Mouse (Mus musculus) intestine, embryonic 14.5 days (tissue): ENCODE data around the gene Endog. TPM values are rescaled to one million over a fixed set of nuclear protein-coding genes. Genes with fewer than 3 reads are reported as not detected.
"Not testable (repeated sequence)": the region's sequence is repeated elsewhere in the genome, so short reads cannot be mapped to it uniquely, and the experiment has no call there.

ENCODE experiments used
- ATAC-seq: fragments of 200-750 bp; cut with Nextera tagmentation; replicated peaks from 2 replicates; pipeline ENCODE4 v1.8.0; 2017; ENCODE audit warnings: low read depth, moderate number of reproducible peaks, moderate TSS enrichment, moderate library complexity; ENCODE audit not compliant: low FRiP score, low TSS enrichment
- DNase-seq: peaks from one replicate; pipeline ENCODE4 v3.0.0-alpha.2; 2018; ENCODE audit warnings: low spot score
- H3K27ac ChIP-seq: fragments of 300-500 bp; sonication (generic); 2 replicates; pipeline ENCODE4 v1.5.1; 2014; ENCODE audit warnings: low read depth, mild to moderate bottlenecking, control low read depth
- H3K27me3 ChIP-seq: fragments of 300-500 bp; sonication (generic); replicated peaks from 2 replicates; pipeline ENCODE4 v1.6.1; 2014; ENCODE audit warnings: low read length, control low read depth; ENCODE audit not compliant: control insufficient read depth, insufficient read depth
- H3K36me3 ChIP-seq: fragments of 300-500 bp; sonication (generic); 2 replicates; pipeline ENCODE4 v1.6.1; 2014; ENCODE audit warnings: low read length, control low read depth; ENCODE audit not compliant: control insufficient read depth, insufficient read depth
- H3K4me1 ChIP-seq: fragments of 300-500 bp; sonication (generic); replicated peaks from 2 replicates; pipeline ENCODE4 v1.6.1; 2014; ENCODE audit warnings: low read length, control low read depth, mixed read lengths; ENCODE audit not compliant: control insufficient read depth, insufficient read depth
- H3K4me2 ChIP-seq: fragments of 300-500 bp; sonication (generic); 2 replicates; pipeline ENCODE4 v1.6.1; 2014; ENCODE audit warnings: low read length
- H3K4me3 ChIP-seq: fragments of 300-500 bp; sonication (generic); 2 replicates; pipeline ENCODE4 v1.5.1; 2014; ENCODE audit warnings: low read depth, low read length, control low read depth, mixed read lengths
- H3K9ac ChIP-seq: fragments of 300-500 bp; sonication (generic); 2 replicates; pipeline ENCODE4 v1.6.1; 2014; ENCODE audit warnings: mild to moderate bottlenecking, low read length
- H3K9me3 ChIP-seq: fragments of 300-500 bp; sonication (generic); 2 replicates; pipeline ENCODE4 v1.6.1; 2016; ENCODE audit warnings: low read length, control low read depth; ENCODE audit not compliant: control insufficient read depth
- WGBS: fragments of 180-500 bp; shearing (Covaris S2); extraction: QIAGEN DNeasy Blood & Tissue Kit; methylation state at CpG from one replicate; pipeline ENCODE4 v1.1.7; 2014; 5-methylcytosine and 5-hydroxymethylcytosine counted together
- polyA plus RNA-seq: library from polyadenylated mRNA; unstranded; fragments of >200 nt; fragmentation: Nextera tagmentation; extraction: Ambion mirVana; gene quantifications from 2 replicates; pipeline ENCODE4 v1.2.1, GENCODE M21; 2014

Gene Endog
- polyA plus RNA-seq, 1 experiment from 2014 or later, result 38.7 TPM

GRCm38 (mm10) chr2:30132801-30133612 is 38.3 kb upstream of the Endog start:
- Histone ChIP-seq H3K4me1 (peaks cover 17% of the 10 kb centered on the region), H3K36me3 (peaks cover 20% of the 10 kb centered on the region), H3K9ac (peak overlapping the region; percentile 74), H3K9me3 (no peaks in the 10 kb centered on the region), H3K27ac (peak overlapping the region; percentile 81), H3K27me3 (no peaks in the 10 kb centered on the region), H3K4me2 (peak overlapping the region; percentile 95), H3K4me3 (peak overlapping the region; percentile 92)
- ATAC-seq, result peak; percentile 12; the same call in 1 of the 2 replicates
- peak; percentile 56 for DNase-seq
- 16% methylated on average over 16 of the region's 16 CpGs for WGBS

DNA sequence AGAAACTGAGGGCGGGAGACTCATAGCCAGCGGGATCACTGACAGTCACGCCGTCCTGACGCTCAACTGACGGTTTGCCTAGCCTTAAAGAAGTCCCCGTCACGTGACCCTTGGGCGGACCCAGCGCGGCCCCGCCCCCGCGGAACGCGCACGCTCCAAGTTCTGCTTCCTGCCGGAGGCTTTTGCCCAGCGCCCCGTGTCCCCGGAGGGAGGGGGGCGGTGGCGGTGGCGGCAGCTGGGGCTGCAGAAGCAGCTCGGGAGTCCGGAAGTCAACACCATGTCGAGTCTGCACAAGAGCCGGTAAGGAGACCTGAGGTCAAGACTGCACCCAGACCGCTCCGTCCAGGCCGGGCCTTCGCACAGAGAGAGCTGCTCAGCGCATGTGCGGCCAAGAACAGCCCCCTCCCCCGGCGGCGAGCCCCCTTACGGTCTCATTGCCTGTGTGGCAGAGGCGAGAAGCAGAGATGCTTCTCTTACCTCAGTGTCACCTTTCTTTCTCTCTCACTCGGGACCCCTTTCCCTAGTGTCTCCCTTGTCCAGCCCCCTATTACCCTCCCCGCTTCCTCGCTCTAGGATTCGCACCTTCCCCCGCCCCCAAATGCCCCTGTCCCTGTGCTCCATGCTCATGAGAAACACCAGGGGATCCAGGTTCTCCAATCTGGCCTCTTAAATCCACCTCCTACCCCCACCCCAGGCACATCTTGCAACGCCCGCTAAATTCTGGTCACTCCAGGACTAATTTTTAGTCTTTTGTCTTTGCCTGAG is 37.5 kb upstream of the Endog start, which contains the start of gene Tbc1d13:
Tbc1d13 (plus strand) TSS at position 134 of the 765 bp plus-strand sequence.
- peaks cover 17% of the 10 kb centered on the region for H3K4me1 ChIP-seq
- peak; percentile 96 for ATAC-seq
- H3K9ac ChIP-seq, result peak within 1 kb of the TSS; percentile 74
- no peaks in the 10 kb centered on the region for H3K27me3 ChIP-seq
- peak within 1 kb of the TSS; percentile 95 for H3K4me2 ChIP-seq
- peak within 1 kb of the TSS; percentile 81 for H3K27ac ChIP-seq
- peak within 1 kb of the TSS; percentile 92 for H3K4me3 ChIP-seq
- peaks cover 27% of the 10 kb centered on the region for H3K36me3 ChIP-seq
- under 1% methylated on average over 46 of the region's 46 CpGs for WGBS
- peak; percentile 97 for DNase-seq
- H3K9me3 ChIP-seq, result no peaks in the 10 kb centered on the region

- 28% methylated on average over 6 of the region's 6 CpGs for WGBS
Observed at GRCm38 (mm10) chr2:30134378-30134711, 36.9 kb upstream of the Endog start.

DNA sequence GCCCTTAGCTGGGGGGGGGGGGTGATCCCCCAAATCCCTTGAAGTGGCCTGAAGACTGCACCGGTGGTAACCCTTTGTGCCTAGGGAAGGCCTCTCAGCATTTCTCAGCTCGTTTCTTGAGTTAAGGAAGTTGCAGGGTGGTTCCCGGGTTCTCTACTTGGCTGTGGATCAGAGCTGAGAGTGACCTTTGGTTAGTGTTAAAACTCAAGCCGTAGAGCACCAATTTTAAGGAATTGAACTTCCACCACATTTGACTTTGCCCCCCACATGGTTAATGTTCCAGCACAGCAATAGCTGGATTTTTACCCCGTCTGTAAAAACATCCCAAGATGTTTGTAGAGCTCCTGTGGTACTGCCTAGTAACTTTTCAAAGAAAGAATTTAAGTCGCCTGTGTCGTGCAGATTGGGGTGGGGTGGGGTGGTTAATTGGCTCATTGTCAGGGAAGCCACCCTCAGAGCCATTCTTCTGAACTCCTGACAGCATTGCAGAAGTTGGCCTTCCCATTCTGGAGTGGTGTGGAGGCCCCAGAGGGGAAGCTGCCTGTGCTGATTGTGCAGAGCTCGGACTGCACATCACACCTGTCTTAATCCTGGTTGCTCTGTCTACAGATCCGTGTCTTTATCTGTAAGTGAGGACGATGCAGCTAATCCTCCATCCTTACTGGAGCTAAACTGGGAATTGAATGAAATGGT is 36.2 kb upstream of the Endog start:
- Histone ChIP-seq H3K4me1 (peaks cover 17% of the 10 kb centered on the region), H3K27me3 (no peaks in the 10 kb centered on the region), H3K4me2 (peak overlapping the region; percentile 95), H3K9me3 (no peaks in the 10 kb centered on the region), H3K9ac (peak overlapping the region; percentile 74), H3K4me3 (peak overlapping the region; percentile 92), H3K27ac (no peak overlapping the region), H3K36me3 (peaks cover 31% of the 10 kb centered on the region)
- 72% methylated on average over 10 of the region's 10 CpGs for WGBS
- no peak for ATAC-seq
- DNase-seq, result no peak

More at GRCm38 (mm10) chr2:30134378-30134711, 36.9 kb upstream of the Endog start:
- H3K4me3 ChIP-seq, result peak overlapping the region; percentile 92
- peak overlapping the region; percentile 74 for H3K9ac ChIP-seq
- peak overlapping the region; percentile 81; the same call in 1 of the 2 replicates for H3K27ac ChIP-seq
- peaks cover 17% of the 10 kb centered on the region for H3K4me1 ChIP-seq
- peaks cover 30% of the 10 kb centered on the region for H3K36me3 ChIP-seq
- no peak for DNase-seq
- no peaks in the 10 kb centered on the region for H3K9me3 ChIP-seq
- H3K4me2 ChIP-seq, result peak overlapping the region; percentile 95
- H3K27me3 ChIP-seq, result no peaks in the 10 kb centered on the region
- ATAC-seq, result no peak

DNA sequence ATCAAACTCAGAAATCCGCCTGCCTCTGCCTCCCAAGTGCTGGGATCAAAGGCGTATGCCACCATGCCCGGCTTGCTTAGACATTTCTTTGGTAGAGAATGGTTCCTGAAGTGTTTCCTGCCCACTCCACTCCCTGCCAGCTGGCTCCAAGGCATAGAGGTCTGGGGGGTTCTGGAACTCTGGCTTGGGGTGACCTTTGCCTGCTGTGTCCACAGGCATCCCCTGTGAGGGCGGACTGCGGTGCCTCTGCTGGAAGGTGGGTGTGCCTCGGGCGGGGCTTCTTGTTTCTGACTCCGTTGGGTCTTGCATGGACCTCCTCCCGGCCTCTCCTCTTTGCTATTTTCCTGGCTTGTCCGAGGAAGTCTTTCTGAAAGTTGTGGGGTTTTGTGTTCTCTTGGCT is 34.8 kb upstream of the Endog start:
- WGBS, result 83% methylated on average over 10 of the region's 10 CpGs

GRCm38 (mm10) chr2:30140021-30140420 is 31.3 kb upstream of the Endog start:
- peaks cover 81% of the 10 kb centered on the region for H3K36me3 ChIP-seq
- H3K9ac ChIP-seq, H3K9me3 ChIP-seq, ATAC-seq, H3K4me3 ChIP-seq, H3K27me3 ChIP-seq, H3K27ac ChIP-seq, H3K4me1 ChIP-seq, DNase-seq, H3K4me2 ChIP-seq: not testable (repeated sequence)
- WGBS, result 89% methylated on average over 4 of the region's 4 CpGs

More for the DNA sequence above, 34.8 kb upstream of the Endog start:
- ATAC-seq (no peak), DNase-seq (no peak)
- Histone ChIP-seq H3K4me1 (peaks cover 17% of the 10 kb centered on the region), H3K36me3 (peaks cover 45% of the 10 kb centered on the region), H3K9me3 (no peaks in the 10 kb centered on the region), H3K9ac (no peak overlapping the region), H3K4me3 (no peak overlapping the region), H3K27me3 (no peaks in the 10 kb centered on the region), H3K27ac (no peak overlapping the region), H3K4me2 (no peak overlapping the region)

DNA sequence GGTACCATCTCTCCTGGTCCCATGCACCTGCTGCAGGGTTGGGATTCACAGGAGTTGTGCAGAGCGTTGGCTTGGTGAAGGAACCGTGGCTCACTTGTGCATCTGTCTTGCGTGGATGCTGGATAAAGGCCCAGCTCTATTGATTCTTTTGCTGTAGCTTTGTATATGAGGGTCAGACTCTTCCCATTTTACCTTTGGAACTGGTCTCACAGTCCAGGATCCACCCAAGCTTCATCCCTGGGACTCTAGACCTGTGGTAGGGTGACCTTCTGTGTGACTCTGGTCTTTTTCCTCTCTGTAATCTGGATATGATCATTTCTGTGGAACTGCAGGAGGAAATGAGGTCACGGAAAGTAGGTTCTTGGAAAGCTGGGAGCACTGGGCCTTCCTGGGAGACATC is 26.9 kb upstream of the Endog start:
- H3K4me3 ChIP-seq, result no peak overlapping the region
- H3K36me3 ChIP-seq, result peaks cover 91% of the 10 kb centered on the region
- no peaks in the 10 kb centered on the region for H3K27me3 ChIP-seq
- no peak overlapping the region for H3K27ac ChIP-seq
- DNase-seq (no peak), ATAC-seq (no peak)
- no peaks in the 10 kb centered on the region for H3K9me3 ChIP-seq
- 96% methylated on average over 4 of the region's 4 CpGs for WGBS
- H3K9ac ChIP-seq, result no peak overlapping the region
- H3K4me2 ChIP-seq, result no peak overlapping the region
- no peaks in the 10 kb centered on the region for H3K4me1 ChIP-seq

- H3K27me3 ChIP-seq, result no peaks in the 10 kb centered on the region
- DNase-seq (no peak), ATAC-seq (no peak)
- peaks cover 89% of the 10 kb centered on the region for H3K36me3 ChIP-seq
- no peak overlapping the region for H3K27ac ChIP-seq
- H3K9me3 ChIP-seq, result no peaks in the 10 kb centered on the region
- no peaks in the 10 kb centered on the region for H3K4me1 ChIP-seq
- no peak overlapping the region for H3K4me3 ChIP-seq
- H3K9ac ChIP-seq, result no peak overlapping the region
- WGBS, result 96% methylated on average over 4 of the region's 4 CpGs
- no peak overlapping the region for H3K4me2 ChIP-seq
Observed at GRCm38 (mm10) chr2:30147466-30147865, 23.8 kb upstream of the Endog start.
